Mouse (Mus musculus) layer of hippocampus, adult 2 months (tissue): ENCODE measurements at regions not wholly inside any gene's neighbourhood (a gene's known extent, or its start where the extent isn't known, plus 50 kb on each side); places are given as distances from the start of the nearest gene placed in this dataset.

Experiments used
- DNase-seq, 2 experiments: peaks; one replicate each; pipeline ENCODE4 v3.0.0; 2022; ENCODE audit warnings: low spot score in 2 of 2
- H3K27ac ChIP-seq: fragments of 200-600 bp; 2 replicates; pipeline ENCODE4 v1.8.1; 2022
- H3K4me3 ChIP-seq: fragments of 200-600 bp; 2 replicates; pipeline ENCODE4 v1.8.1; 2022; ENCODE audit warnings: mild to moderate bottlenecking
- CTCF ChIP-seq: fragments of 200-600 bp; conservative IDR thresholded peaks from 2 replicates; pipeline ENCODE4 v1.8.1; 2022; ENCODE audit warnings: antibody characterized with exemption, mild to moderate bottlenecking, moderate library complexity

GRCm38 (mm10) chr12:51103541-51104042, 244.3 kb upstream of the G2e3 start:
- no peak for TF ChIP-seq CTCF

DNA sequence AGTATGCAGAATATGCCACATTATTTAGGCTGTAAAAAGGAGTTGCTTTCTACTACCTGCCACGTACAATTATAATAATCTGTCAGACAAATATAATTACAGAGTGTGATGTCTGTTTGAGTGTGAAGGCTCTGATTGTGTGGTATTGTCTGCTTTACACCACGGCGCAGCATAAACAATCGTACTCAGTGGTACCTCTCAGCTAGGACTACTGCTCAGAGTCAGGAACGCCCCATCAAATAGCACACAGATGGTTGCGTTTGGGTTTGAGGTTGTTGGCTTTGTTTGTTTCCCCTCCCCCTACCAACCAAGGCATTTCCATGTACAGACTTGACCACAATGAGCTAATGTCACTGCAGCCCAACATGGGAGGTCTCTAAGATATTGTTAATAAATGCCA, 246.2 kb upstream of the G2e3 start:
- TF ChIP-seq CTCF = no peak
- Histone ChIP-seq H3K4me3 (no peak overlapping the region), H3K27ac (0 out of 2 replicates have a peak overlapping the region, but pooled peaks have one; percentile 25)
- DNase-seq = no peak

More at GRCm38 (mm10) chr12:51103541-51104042, 244.3 kb upstream of the G2e3 start:
- H3K4me3 ChIP-seq = no peak overlapping the region
- DNase-seq = no peak
- H3K27ac ChIP-seq = no peak overlapping the region

DNA sequence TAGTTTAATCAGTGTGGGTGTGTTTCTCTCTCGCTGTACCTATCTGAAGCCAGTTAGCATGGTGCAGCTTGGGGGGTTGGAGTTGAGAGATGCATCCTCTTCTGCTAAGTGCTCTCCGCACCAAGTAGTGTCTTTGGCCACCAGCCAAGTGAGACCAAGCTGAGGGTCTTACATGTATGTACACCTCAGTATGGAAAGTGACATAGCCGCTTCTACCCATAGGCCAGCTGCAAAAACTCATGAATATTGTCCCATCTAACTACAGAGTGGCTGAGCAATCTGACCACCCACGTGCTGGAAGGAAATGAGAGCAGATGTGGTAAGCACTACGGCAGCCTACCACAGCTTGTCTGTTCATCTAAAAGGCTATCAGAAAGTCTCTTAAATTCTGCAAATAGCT, 247.0 kb upstream of the G2e3 start:
- Histone ChIP-seq H3K27ac (0 out of 2 replicates have a peak overlapping the region, but pooled peaks have one; percentile 49), H3K4me3 (no peak overlapping the region)
- DNase-seq = peak in 1 of 2 experiments; percentile 54
- no peak for TF ChIP-seq CTCF

DNA sequence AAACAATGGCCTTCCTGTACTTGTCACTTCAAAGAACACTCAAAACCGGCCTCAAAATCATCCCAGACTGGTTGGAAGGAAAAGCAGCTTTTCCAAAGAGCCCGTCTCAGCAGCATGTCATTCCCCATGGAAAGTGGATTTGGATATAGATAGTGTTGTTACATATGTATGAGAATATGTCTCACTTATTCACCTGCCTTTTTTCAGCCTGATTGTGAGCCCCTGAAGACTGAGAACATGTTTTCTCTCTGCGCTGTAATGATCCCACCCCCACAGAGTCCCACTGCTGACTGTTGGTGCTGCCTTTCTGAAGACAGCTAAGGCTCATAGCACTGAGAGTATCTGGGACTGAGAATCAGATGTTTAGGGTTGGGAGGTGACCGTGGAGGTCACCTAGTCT, 251.9 kb upstream of the G2e3 start:
- no peak for TF ChIP-seq CTCF
- peak in 1 of 2 experiments; percentile 32 for DNase-seq
- no peak overlapping the region for H3K4me3 ChIP-seq
- peak overlapping the region; percentile 61 for H3K27ac ChIP-seq

GRCm38 (mm10) chr12:51089324-51089723, 258.5 kb upstream of the G2e3 start:
- peak in 1 of 2 experiments; percentile 26 for DNase-seq

GRCm38 (mm10) chr12:51081809-51082208, 266.1 kb upstream of the G2e3 start:
- no peak for DNase-seq
- Histone ChIP-seq H3K27ac (no peak overlapping the region), H3K4me3 (no peak overlapping the region)
- TF ChIP-seq CTCF = no peak

More at GRCm38 (mm10) chr12:51089324-51089723, 258.5 kb upstream of the G2e3 start:
- Histone ChIP-seq H3K27ac (no peak overlapping the region), H3K4me3 (no peak overlapping the region)
- no peak for TF ChIP-seq CTCF

- H3K27ac ChIP-seq = no peak overlapping the region
- no peak for DNase-seq
- no peak for TF ChIP-seq CTCF
- no peak overlapping the region for H3K4me3 ChIP-seq
These were observed 274.4 kb upstream of the G2e3 start for GRCm38 (mm10) chr12:51073503-51073902.

- peak in 1 of 2 experiments; percentile 26 for DNase-seq
- peak overlapping the region; percentile 73 for H3K27ac ChIP-seq
- no peak overlapping the region for H3K4me3 ChIP-seq
- peak; percentile 49 for TF ChIP-seq CTCF
These were observed 286.9 kb upstream of the G2e3 start for GRCm38 (mm10) chr12:51060931-51061330.

DNA sequence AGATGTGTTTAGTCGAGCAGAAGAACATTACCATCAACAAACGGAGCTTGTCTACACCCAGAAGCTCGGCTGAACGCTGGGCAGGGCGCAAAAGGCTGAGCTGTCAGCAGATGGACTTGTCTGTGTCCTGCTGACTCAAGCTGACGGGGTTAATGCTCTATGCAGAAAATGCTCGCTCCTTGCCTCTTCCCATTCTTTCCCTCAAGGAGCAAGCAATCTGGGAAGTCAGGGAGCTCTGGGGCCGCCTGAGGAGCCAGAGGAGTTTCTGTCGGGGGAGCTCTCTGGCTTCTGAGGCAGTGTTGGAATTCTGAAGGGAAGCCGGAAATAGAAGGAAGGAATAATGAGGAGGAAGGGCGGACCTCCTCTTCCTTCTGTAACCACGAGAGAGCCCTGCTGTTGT, 289.3 kb upstream of the G2e3 start:
- Histone ChIP-seq H3K4me3 (peak overlapping the region; percentile 17; the same call in 1 of the 2 replicates), H3K27ac (peak overlapping the region; percentile 79)
- no peak for TF ChIP-seq CTCF
- peak; percentile 24 to 34 for DNase-seq

DNA sequence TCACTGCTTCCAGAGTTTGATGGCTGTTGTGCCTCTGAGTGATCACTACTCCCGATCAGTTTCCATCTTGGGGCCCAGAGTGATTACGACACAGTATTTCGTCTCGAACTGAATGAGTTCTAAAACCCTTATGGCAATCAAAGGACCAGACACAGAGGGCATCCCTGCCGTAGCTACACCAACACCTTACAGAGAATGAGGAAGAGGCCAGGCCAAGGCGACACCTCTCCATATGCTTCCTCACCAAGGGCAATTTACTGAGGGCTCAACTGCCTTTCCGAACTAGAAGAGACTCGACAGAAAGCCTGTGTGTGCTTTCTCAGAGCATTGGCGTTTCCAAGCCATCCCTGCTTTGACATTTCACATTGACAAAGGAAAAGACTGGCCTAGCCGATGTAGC, 289.8 kb upstream of the G2e3 start:
- no peak overlapping the region for H3K4me3 ChIP-seq
- no peak for DNase-seq
- TF ChIP-seq CTCF = no peak
- H3K27ac ChIP-seq = peak overlapping the region; percentile 79

DNA sequence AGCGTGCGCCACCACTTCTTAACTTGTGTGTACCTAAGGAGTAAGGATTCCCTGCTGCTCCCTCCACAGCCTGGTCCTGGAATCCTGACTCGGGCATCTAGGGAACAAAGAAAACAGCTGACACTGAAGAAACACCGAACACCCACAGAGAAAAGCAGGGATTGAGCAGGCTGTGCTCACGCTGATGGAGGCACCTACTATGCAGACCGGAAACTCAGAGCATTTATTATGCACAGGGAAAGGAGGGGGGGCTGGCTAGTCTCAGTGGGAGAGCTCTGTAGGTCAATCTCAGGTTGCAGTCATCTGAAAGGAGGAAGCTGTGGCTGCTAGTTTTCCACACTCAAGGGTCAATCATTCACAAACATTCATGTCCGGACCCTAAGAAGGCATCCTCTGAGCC, 300.7 kb upstream of the G2e3 start:
- H3K4me3 ChIP-seq = no peak overlapping the region
- no peak for TF ChIP-seq CTCF

DNA sequence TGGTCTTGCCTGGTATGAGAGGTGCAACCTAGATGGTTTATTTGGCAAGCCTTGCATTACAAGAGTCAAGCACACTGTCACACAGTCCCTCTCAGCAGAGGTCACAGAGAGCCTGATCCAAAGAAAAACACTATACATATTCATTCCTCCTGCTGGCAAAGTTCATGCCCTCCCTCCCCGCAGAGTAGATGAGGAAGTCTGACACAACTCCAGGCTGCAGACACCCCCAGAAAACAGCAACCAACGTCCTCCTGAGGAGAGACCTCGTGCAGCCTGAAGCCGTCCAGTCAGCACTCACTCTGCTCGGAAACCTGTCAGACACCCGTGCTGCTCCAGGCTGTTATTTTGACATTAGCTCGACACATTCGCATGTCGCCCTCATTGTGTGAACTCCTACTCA, 302.4 kb upstream of the G2e3 start:
- Histone ChIP-seq H3K27ac (no peak overlapping the region), H3K4me3 (no peak overlapping the region)
- TF ChIP-seq CTCF = no peak
- DNase-seq = no peak

More for the DNA sequence above, 300.7 kb upstream of the G2e3 start:
- H3K27ac ChIP-seq = no peak overlapping the region
- DNase-seq = no peak

DNA sequence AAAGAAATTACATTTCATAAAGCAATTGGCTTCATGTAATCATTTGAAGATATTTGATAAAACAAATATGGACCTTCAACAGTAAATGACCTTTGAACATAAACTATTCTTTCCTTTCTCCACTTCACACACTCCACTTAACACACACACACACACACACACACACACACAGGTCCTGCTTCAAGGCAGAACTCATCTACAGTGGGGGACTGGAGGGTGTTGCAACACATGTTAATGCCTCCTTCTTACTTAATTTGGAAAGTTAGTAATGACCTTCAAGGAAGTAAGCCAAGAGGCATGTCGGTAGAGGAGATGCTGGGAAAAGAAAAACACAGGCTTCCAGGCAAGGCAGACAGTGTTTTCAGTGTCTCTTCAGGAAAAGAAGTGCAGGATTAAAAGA, 302.8 kb upstream of the G2e3 start:
- TF ChIP-seq CTCF = no peak
- no peak overlapping the region for H3K4me3 ChIP-seq
- H3K27ac ChIP-seq = no peak overlapping the region
- DNase-seq = no peak

DNA sequence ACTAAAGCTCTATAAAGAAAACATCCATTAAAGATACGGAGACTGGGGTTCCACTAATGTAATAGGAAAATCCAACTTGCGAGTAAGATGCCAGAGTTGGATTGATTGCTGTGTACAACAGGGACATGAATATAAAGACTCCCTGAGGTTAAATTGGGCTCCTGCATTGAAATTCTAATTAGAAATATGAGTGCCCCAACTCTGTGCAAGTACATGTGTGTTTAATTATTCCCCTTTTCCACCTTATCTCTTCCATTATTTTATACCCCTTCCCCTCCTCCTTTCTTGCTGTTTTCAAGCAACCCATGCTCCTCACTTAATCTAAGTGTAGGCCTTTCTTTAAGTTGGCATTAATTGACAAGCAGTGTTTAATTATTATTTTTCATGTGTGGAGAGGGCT, 315.7 kb upstream of the G2e3 start:
- Histone ChIP-seq H3K4me3 (no peak overlapping the region), H3K27ac (no peak overlapping the region)
- DNase-seq = no peak
- TF ChIP-seq CTCF = no peak
